Mouse (Mus musculus) heart, embryonic 15.5 days (tissue): ENCODE data around the gene Igsf10. TPM values are rescaled to one million over a fixed set of nuclear protein-coding genes. Genes with fewer than 3 reads are reported as not detected.

Experiments
- ATAC-seq: fragments of 200-750 bp; cut with Nextera tagmentation; replicated peaks from 2 replicates; pipeline ENCODE4 v1.8.0; 2017; ENCODE audit warnings: low read depth, moderate TSS enrichment; ENCODE audit not compliant: insufficient number of reproducible peaks, insufficient read depth, low FRiP score
- H3K27ac ChIP-seq: fragments of 300-500 bp; sonication (generic); 2 replicates; pipeline ENCODE4 v1.5.1; 2015; ENCODE audit warnings: mild to moderate bottlenecking, inconsistent platforms
- H3K27me3 ChIP-seq: fragments of 300-500 bp; sonication (generic); 2 replicates; pipeline ENCODE4 v1.6.1; 2015; ENCODE audit warnings: inconsistent platforms
- H3K36me3 ChIP-seq: fragments of 300-500 bp; sonication (generic); 2 replicates; pipeline ENCODE4 v1.6.1; 2015; ENCODE audit warnings: mild to moderate bottlenecking, inconsistent platforms
- H3K4me1 ChIP-seq: fragments of 300-500 bp; sonication (generic); replicated peaks from 2 replicates; pipeline ENCODE4 v1.6.1; 2015; ENCODE audit warnings: inconsistent platforms
- H3K4me2 ChIP-seq: fragments of 300-500 bp; sonication (generic); 2 replicates; pipeline ENCODE4 v1.6.1; 2015; ENCODE audit warnings: inconsistent platforms, mild to moderate bottlenecking, moderate library complexity
- H3K4me3 ChIP-seq: fragments of 300-500 bp; sonication (generic); 2 replicates; pipeline ENCODE4 v1.5.1; 2015; ENCODE audit warnings: mild to moderate bottlenecking, inconsistent platforms
- H3K9ac ChIP-seq: fragments of 300-500 bp; sonication (generic); 2 replicates; pipeline ENCODE4 v1.6.1; 2015; ENCODE audit warnings: mild to moderate bottlenecking, inconsistent platforms
- H3K9me3 ChIP-seq: fragments of 300-500 bp; sonication (generic); replicated peaks from 2 replicates; pipeline ENCODE4 v1.6.1; 2016; ENCODE audit warnings: inconsistent platforms
- WGBS: fragments of 180-500 bp; shearing (Covaris S2); methylation state at CpG from one replicate; pipeline ENCODE4 v1.1.7; 2015; ENCODE audit warnings: mixed read lengths; 5-methylcytosine and 5-hydroxymethylcytosine counted together
- polyA plus RNA-seq: library from polyadenylated mRNA; unstranded; fragments of >200 nt; fragmentation: Nextera tagmentation; extraction: Ambion mirVana; gene quantifications from 2 replicates; pipeline ENCODE4 v1.2.1, GENCODE M21; 2015

Igsf10 gene
- polyA plus RNA-seq, 1 experiment from 2014 or later, result 2.8 TPM

GRCm38 (mm10) chr3:59278620-59279019 lies 65.6 kb downstream of the Igsf10 start:
- Histone ChIP-seq H3K36me3 (no peaks in the 10 kb centered on the region), H3K9ac (no peak overlapping the region), H3K9me3 (no peaks in the 10 kb centered on the region), H3K27me3 (no peaks in the 10 kb centered on the region), H3K27ac (no peak overlapping the region), H3K4me1 (no peaks in the 10 kb centered on the region), H3K4me2 (no peak overlapping the region), H3K4me3 (no peak overlapping the region)
- ATAC-seq, result no peak

DNA sequence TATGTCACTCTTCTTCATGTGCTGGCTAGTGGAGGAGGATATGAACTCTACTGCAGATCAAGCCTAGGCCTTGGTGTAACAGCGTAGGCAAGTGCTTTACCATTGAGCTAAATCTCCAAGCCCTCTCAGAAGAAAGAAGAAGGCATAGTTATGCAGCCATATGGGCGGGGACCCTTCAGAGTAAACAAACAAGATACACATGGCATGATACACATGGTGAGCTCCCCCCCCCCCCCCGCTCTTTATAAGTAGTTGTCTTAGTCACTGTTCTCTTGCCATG lies 66.0 kb downstream of the Igsf10 start:
- no peaks in the 10 kb centered on the region for H3K4me1 ChIP-seq
- H3K9me3 ChIP-seq, result no peaks in the 10 kb centered on the region
- H3K4me3 ChIP-seq, result no peak overlapping the region
- ATAC-seq, result no peak
- no peak overlapping the region for H3K9ac ChIP-seq
- 87% methylated on average over 3 of the region's 3 CpGs for WGBS
- H3K27ac ChIP-seq, result no peak overlapping the region
- H3K4me2 ChIP-seq, result no peak overlapping the region
- no peaks in the 10 kb centered on the region for H3K36me3 ChIP-seq
- H3K27me3 ChIP-seq, result no peaks in the 10 kb centered on the region

GRCm38 (mm10) chr3:59277502-59278253 lies 66.5 kb downstream of the Igsf10 start:
- Histone ChIP-seq H3K9ac (no peak overlapping the region), H3K4me3 (no peak overlapping the region), H3K9me3 (no peaks in the 10 kb centered on the region), H3K4me1 (no peaks in the 10 kb centered on the region), H3K36me3 (no peaks in the 10 kb centered on the region), H3K27ac (no peak overlapping the region), H3K27me3 (no peaks in the 10 kb centered on the region), H3K4me2 (no peak overlapping the region)
- ATAC-seq, result no peak
- 64% methylated on average over 3 of the region's 3 CpGs for WGBS

- no peaks in the 10 kb centered on the region for H3K9me3 ChIP-seq
- 90% methylated on average over 6 of the region's 6 CpGs for WGBS
- no peaks in the 10 kb centered on the region for H3K4me1 ChIP-seq
- H3K27me3 ChIP-seq, result no peaks in the 10 kb centered on the region
- no peak overlapping the region for H3K27ac ChIP-seq
- no peak overlapping the region for H3K9ac ChIP-seq
- H3K36me3 ChIP-seq, result no peaks in the 10 kb centered on the region
- H3K4me2 ChIP-seq, result no peak overlapping the region
- H3K4me3 ChIP-seq, result no peak overlapping the region
- no peak for ATAC-seq
These were observed 73.4 kb downstream of the Igsf10 start for GRCm38 (mm10) chr3:59270811-59271210.

Other genes starting within 250 kb of the Igsf10 start
- gene Gpr171, start 242.6 kb downstream of the Igsf10 start, polyA plus RNA-seq, result 1.3 and 1.9 TPM in 2 replicates
- 2.5 and 3.1 TPM in 2 replicates for gene P2ry14, start 190.8 kb downstream of the Igsf10 start, polyA plus RNA-seq
- 0.14 and 0.16 TPM in 2 replicates for gene Gpr87, start 149.3 kb downstream of the Igsf10 start, polyA plus RNA-seq
- 0.78 and 1.1 TPM in 2 replicates for gene P2ry13, start 133.5 kb downstream of the Igsf10 start, polyA plus RNA-seq
- 0.84 and 1.2 TPM in 2 replicates for gene P2ry12, start 81.5 kb downstream of the Igsf10 start, polyA plus RNA-seq